Mouse (Mus musculus): ENCODE measurements around the gene Aox4. TPM values are rescaled to one million over a fixed set of nuclear protein-coding genes. Genes with fewer than 3 reads are reported as not detected.

The Aox4 gene
- polyA plus RNA-seq, 1 experiment from 2014 or later, result 1.7 TPM

DNA sequence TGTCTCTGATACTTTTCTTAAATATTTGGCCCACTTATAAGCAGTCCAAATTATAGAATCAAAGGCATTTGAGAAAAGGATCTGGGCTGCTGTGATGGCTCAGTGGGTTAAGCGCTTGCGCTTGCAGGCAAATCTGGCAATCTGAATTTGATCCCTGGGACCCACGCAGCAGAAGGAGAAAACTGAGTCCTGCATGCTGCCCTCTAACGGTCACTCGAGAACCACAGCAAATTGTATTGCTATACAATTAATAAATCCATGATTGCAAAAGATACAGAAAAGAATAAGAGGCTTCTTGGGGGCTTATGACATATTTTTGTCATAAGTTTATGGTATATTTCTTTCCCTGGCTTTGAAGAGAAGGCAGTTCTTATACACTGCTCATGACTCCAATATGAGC is 25.2 kb downstream of the Aox4 start:
- 44% methylated on average over 5 of the region's 5 CpGs for WGBS
- Histone ChIP-seq H3K36me3 (ENCODE audit: control insufficient read depth, insufficient read depth, low read length) (no peaks in the 10 kb centered on the region), H3K9me3 (ENCODE audit: control insufficient read depth, low read length) (no peaks in the 10 kb centered on the region), H3K4me1 (replicated peaks; ENCODE audit: control insufficient read depth, insufficient read depth, low read length) (peaks cover 4% of the 10 kb centered on the region; the same call in 1 of the 2 replicates), H3K27me3 (replicated peaks; ENCODE audit: control insufficient read depth, insufficient read depth, low read length) (no peaks in the 10 kb centered on the region), H3K4me2 (no peak overlapping the region), H3K4me3 (ENCODE audit: low read depth, low read length) (no peak overlapping the region), H3K9ac (ENCODE audit: low read depth, low read length) (no peak overlapping the region), H3K27ac (ENCODE audit: low read depth, low read length) (no peak overlapping the region)
- no peak for ATAC-seq (replicated peaks; ENCODE audit: low FRiP score)
- DNase-seq (ENCODE audit: low spot score), result no peak

DNA sequence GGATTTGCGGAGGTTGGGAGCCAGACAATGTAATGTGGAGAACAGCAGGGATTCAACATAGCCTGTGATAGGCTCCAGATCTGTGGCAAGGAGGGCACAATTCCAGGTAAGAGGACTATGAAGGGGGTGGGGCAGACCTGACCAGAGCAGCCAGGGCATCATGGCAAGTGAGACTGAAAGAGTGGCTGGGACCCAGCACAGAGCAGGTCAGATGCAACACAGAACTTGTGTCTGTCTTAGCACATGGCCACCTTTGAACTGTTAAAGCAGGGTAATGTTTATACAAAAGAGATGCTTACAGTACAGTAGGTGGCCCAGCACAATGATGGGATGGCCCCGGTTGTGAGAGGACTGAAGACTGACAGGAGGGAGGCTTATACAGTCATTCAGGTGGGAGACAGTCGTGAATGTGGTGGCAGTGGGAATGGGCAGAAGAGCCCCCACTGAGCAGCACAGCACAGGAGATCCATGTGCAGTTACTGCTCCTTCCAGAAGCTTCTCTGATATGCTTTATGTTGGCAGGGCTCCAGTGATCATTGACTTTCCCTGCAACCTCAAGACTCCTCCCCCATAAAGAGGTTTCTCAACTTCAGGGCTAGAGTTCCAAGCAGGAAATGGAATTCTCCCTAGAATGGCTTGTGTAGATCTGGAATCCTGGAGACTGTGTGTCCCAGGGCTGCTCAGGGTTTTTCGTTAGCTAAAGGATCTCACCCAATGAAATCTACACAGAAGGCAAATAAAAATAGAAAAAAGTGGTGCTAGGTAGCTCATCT is 27.5 kb downstream of the Aox4 start:
- Histone ChIP-seq H3K9me3 (ENCODE audit: control insufficient read depth, low read length) (no peaks in the 10 kb centered on the region), H3K9ac (ENCODE audit: low read depth, low read length) (no peak overlapping the region), H3K27ac (ENCODE audit: low read depth, low read length) (no peak overlapping the region), H3K36me3 (ENCODE audit: control insufficient read depth, insufficient read depth, low read length) (no peaks in the 10 kb centered on the region), H3K4me2 (no peak overlapping the region), H3K4me1 (replicated peaks; ENCODE audit: control insufficient read depth, insufficient read depth, low read length) (peaks cover 4% of the 10 kb centered on the region; the same call in 1 of the 2 replicates), H3K4me3 (ENCODE audit: low read depth, low read length) (no peak overlapping the region), H3K27me3 (replicated peaks; ENCODE audit: control insufficient read depth, insufficient read depth, low read length) (no peaks in the 10 kb centered on the region)
- WGBS, result 70% methylated on average over 4 of the region's 4 CpGs
- DNase-seq (ENCODE audit: low spot score) (no peak), ATAC-seq (replicated peaks; ENCODE audit: low FRiP score) (no peak)

DNA sequence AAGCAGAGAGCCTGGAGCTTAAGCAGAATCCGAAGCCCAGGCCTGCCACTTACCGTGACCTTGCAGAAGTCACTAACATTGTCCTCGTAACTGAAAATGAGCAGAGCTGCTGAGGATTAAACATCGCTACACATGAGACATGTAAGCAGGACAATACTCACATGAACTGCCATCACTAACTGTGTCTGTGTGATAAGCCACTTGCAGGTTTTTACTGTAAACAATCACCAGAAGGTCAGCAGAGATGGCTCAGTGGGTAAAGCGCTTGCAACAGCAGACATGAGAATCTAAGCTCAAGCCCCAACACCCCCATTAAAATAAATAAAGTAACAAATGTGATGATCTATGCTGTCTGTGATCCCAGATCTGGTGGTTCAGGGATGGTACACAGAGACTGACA is 28.2 kb downstream of the Aox4 start:
- Histone ChIP-seq H3K4me1 (replicated peaks; ENCODE audit: control insufficient read depth, insufficient read depth, low read length) (peaks cover 4% of the 10 kb centered on the region; the same call in 1 of the 2 replicates), H3K27me3 (replicated peaks; ENCODE audit: control insufficient read depth, insufficient read depth, low read length) (no peaks in the 10 kb centered on the region), H3K27ac (ENCODE audit: low read depth, low read length) (no peak overlapping the region), H3K9me3 (ENCODE audit: control insufficient read depth, low read length) (no peaks in the 10 kb centered on the region), H3K36me3 (ENCODE audit: control insufficient read depth, insufficient read depth, low read length) (no peaks in the 10 kb centered on the region), H3K9ac (ENCODE audit: low read depth, low read length) (no peak overlapping the region), H3K4me3 (ENCODE audit: low read depth, low read length) (no peak overlapping the region), H3K4me2 (no peak overlapping the region)
- 77% methylated on average over 5 of the region's 5 CpGs for WGBS
- no peak for DNase-seq (ENCODE audit: low spot score)
- ATAC-seq (replicated peaks; ENCODE audit: low FRiP score), result no peak

DNA sequence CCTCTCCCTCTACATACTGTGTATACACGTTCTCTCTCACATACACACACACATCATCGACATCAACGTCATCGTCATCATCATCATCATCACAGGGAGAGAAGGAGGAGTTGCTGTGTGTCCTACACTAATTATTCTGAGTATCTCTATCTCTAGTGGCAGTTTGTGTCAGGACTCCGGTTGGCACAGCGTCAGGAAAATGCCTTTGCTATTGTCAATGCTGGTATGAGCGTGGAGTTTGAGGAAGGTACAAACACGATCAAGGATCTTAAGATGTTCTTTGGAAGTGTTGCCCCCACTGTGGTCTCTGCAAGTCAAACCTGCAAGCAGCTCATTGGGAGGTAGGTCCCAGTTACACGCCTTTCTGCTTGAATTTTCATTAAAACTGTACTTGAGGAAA is 28.8 kb downstream of the Aox4 start:
- no peak overlapping the region for H3K4me2 ChIP-seq
- peaks cover 4% of the 10 kb centered on the region; the same call in 1 of the 2 replicates for H3K4me1 ChIP-seq (replicated peaks; ENCODE audit: control insufficient read depth, insufficient read depth, low read length)
- H3K27ac ChIP-seq (ENCODE audit: low read depth, low read length), result no peak overlapping the region
- no peak for DNase-seq (ENCODE audit: low spot score)
- H3K36me3 ChIP-seq (ENCODE audit: control insufficient read depth, insufficient read depth, low read length), result no peaks in the 10 kb centered on the region
- H3K9ac ChIP-seq (ENCODE audit: low read depth, low read length), result no peak overlapping the region
- ATAC-seq (replicated peaks; ENCODE audit: low FRiP score), result no peak
- 88% methylated on average over 9 of the region's 9 CpGs for WGBS
- H3K4me3 ChIP-seq (ENCODE audit: low read depth, low read length), result no peak overlapping the region
- no peaks in the 10 kb centered on the region for H3K9me3 ChIP-seq (ENCODE audit: control insufficient read depth, low read length)
- no peaks in the 10 kb centered on the region for H3K27me3 ChIP-seq (replicated peaks; ENCODE audit: control insufficient read depth, insufficient read depth, low read length)

DNA sequence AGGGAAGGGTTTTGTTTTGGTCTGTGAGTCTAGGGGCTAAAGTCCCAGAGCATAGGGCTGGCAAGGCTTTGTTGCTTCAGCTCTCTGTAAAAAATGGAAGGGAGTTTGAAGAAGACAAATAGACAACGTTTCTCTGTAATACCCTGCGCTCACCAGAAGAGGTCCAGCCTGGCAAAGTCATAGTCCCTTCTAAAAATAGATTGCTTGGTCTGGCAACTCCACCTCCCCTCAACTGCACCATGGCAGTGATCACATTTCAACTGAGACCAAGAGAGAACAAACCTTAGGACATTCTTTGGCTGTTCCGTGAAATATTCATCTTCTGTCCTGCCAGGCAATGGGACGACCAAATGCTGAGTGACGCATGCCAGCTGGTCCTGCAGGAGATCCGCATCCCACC is 30.1 kb downstream of the Aox4 start:
- peaks cover 4% of the 10 kb centered on the region; the same call in 1 of the 2 replicates for H3K4me1 ChIP-seq (replicated peaks; ENCODE audit: control insufficient read depth, insufficient read depth, low read length)
- no peaks in the 10 kb centered on the region for H3K36me3 ChIP-seq (ENCODE audit: control insufficient read depth, insufficient read depth, low read length)
- H3K4me3 ChIP-seq (ENCODE audit: low read depth, low read length), result no peak overlapping the region
- DNase-seq (ENCODE audit: low spot score) (no peak), ATAC-seq (replicated peaks; ENCODE audit: low FRiP score) (no peak)
- no peak overlapping the region for H3K4me2 ChIP-seq
- H3K9me3 ChIP-seq (ENCODE audit: control insufficient read depth, low read length), result no peaks in the 10 kb centered on the region
- no peaks in the 10 kb centered on the region for H3K27me3 ChIP-seq (replicated peaks; ENCODE audit: control insufficient read depth, insufficient read depth, low read length)
- 65% methylated on average over 6 of the region's 6 CpGs for whole genome bisulfite sequencing
- H3K9ac ChIP-seq (ENCODE audit: low read depth, low read length), result no peak overlapping the region
- H3K27ac ChIP-seq (ENCODE audit: low read depth, low read length), result no peak overlapping the region

DNA sequence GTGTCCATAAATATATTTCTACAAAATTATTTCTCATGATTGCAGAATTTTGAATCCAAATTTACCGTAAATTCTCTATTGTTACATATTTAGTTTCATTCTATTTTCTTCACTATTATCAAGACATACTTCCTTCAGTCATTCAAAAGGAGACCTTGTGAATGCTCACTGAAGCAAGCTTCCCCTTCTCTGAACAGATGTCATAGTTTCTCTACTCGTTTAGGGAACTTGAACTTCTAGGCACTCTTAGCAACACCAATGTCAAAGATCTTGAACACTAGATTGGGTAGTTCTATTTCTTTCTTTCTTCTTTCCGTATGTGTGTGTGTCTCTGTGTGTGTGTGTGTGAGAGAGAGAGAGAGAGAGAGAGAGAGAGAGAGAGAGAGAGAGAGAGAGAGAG is 34.3 kb downstream of the Aox4 start:
- Histone ChIP-seq H3K27me3 (replicated peaks; ENCODE audit: control insufficient read depth, insufficient read depth, low read length) (no peaks in the 10 kb centered on the region), H3K36me3 (ENCODE audit: control insufficient read depth, insufficient read depth, low read length) (no peaks in the 10 kb centered on the region), H3K4me3 (ENCODE audit: low read depth, low read length) (no peak overlapping the region), H3K9me3 (ENCODE audit: control insufficient read depth, low read length) (no peaks in the 10 kb centered on the region), H3K4me1 (replicated peaks; ENCODE audit: control insufficient read depth, insufficient read depth, low read length) (no peaks in the 10 kb centered on the region), H3K4me2 (no peak overlapping the region), H3K9ac (ENCODE audit: low read depth, low read length) (no peak overlapping the region), H3K27ac (ENCODE audit: low read depth, low read length) (no peak overlapping the region)
- ATAC-seq (replicated peaks; ENCODE audit: low FRiP score), result no peak
- WGBS, result 52% methylated on average over 3 of the region's 3 CpGs
- no peak for DNase-seq (ENCODE audit: low spot score)

DNA sequence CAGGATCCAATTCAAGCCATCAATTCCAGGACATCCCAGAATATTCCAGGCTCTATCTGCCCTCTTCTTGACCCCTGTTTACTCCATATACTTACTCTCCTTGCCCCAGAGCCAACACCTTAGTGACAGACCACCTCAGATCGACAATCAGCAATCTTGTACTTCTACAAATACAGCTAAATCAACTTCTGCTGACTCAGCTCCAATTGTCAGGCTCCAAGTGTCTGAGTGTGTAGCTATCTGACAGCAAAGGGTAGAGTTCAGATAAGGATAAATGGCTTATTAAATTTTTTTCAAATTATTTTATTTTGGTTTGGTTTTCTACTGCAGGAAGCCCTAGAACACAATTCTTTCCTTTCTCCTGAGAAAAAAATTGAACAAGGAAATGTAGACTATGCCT is 38.3 kb downstream of the Aox4 start:
- DNase-seq (ENCODE audit: low spot score) (no peak), ATAC-seq (replicated peaks; ENCODE audit: low FRiP score) (no peak)
- WGBS, result 49% methylated on average over 1 of the region's 1 CpGs
- Histone ChIP-seq H3K4me1 (replicated peaks; ENCODE audit: control insufficient read depth, insufficient read depth, low read length) (no peaks in the 10 kb centered on the region), H3K9me3 (ENCODE audit: control insufficient read depth, low read length) (no peaks in the 10 kb centered on the region), H3K27ac (ENCODE audit: low read depth, low read length) (no peak overlapping the region), H3K4me3 (ENCODE audit: low read depth, low read length) (no peak overlapping the region), H3K9ac (ENCODE audit: low read depth, low read length) (no peak overlapping the region), H3K27me3 (replicated peaks; ENCODE audit: control insufficient read depth, insufficient read depth, low read length) (no peaks in the 10 kb centered on the region), H3K4me2 (no peak overlapping the region), H3K36me3 (ENCODE audit: control insufficient read depth, insufficient read depth, low read length) (no peaks in the 10 kb centered on the region)

DNA sequence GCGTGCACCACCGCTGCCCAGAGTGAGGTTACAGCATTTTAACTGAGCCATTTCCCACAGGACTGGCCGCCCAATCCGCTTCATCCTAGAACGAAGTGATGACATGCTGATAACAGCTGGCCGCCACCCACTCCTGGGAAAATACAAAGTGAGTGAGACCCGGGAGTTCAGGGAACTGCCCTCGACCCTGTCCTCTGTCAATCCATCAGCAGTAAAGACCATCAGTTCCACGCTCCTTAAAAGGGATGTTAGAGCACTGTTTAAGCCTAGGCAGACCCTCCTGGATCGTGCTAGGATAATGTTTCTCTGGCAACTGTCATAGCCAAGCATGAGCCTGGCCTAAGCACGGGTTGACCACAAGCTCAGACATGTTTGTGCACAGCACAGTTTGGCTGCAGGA is 43.3 kb downstream of the Aox4 start:
- Histone ChIP-seq H3K4me3 (ENCODE audit: low read depth, low read length) (no peak overlapping the region), H3K4me2 (no peak overlapping the region), H3K27me3 (replicated peaks; ENCODE audit: control insufficient read depth, insufficient read depth, low read length) (no peaks in the 10 kb centered on the region), H3K4me1 (replicated peaks; ENCODE audit: control insufficient read depth, insufficient read depth, low read length) (no peaks in the 10 kb centered on the region), H3K9ac (ENCODE audit: low read depth, low read length) (no peak overlapping the region), H3K36me3 (ENCODE audit: control insufficient read depth, insufficient read depth, low read length) (no peaks in the 10 kb centered on the region), H3K9me3 (ENCODE audit: control insufficient read depth, low read length) (no peaks in the 10 kb centered on the region), H3K27ac (ENCODE audit: low read depth, low read length) (no peak overlapping the region)
- DNase-seq (ENCODE audit: low spot score) (no peak), ATAC-seq (replicated peaks; ENCODE audit: low FRiP score) (no peak)
- 62% methylated on average over 11 of the region's 11 CpGs for WGBS
